Mouse (Mus musculus): ENCODE results near the gene BC035044. TPM values are rescaled to one million over a fixed set of nuclear protein-coding genes. Genes with fewer than 3 reads are reported as not detected.
A peak's percentile ranks its signal among the peaks of the same experiment; 100 is the strongest.
"Not testable (repeated sequence)": the region's sequence is repeated elsewhere in the genome, so short reads cannot be mapped to it uniquely, and the experiment has no call there.

The BC035044 gene
- polyA plus RNA-seq, 1 experiment from 2014 or later: 5.3 TPM

GRCm38 (mm10) chr6:128895404-128896001 is 4.6 kb upstream of the BC035044 start:
- Histone ChIP-seq H3K9me3 (replicated peaks; ENCODE audit: control insufficient read depth, low read length) (no peaks in the 10 kb centered on the region), H3K4me3 (ENCODE audit: low read length) (no peak overlapping the region), H3K27ac (ENCODE audit: low read length) (no peak overlapping the region), H3K9ac (ENCODE audit: low read length) (no peak overlapping the region), H3K27me3 (ENCODE audit: control insufficient read depth, insufficient read depth, low read length) (no peaks in the 10 kb centered on the region), H3K36me3 (ENCODE audit: control insufficient read depth, insufficient read depth) (no peaks in the 10 kb centered on the region), H3K4me1 (ENCODE audit: control insufficient read depth, insufficient read depth, low read length) (no peaks in the 10 kb centered on the region), H3K4me2 (ENCODE audit: low read depth, low read length) (no peak overlapping the region)
- no peak for ATAC-seq (replicated peaks; ENCODE audit: extremely low read depth, insufficient read depth, low FRiP score)
- 73% methylated on average over 3 of the region's 3 CpGs for WGBS

GRCm38 (mm10) chr6:128888834-128889233 is 2.1 kb downstream of the BC035044 start:
- Histone ChIP-seq H3K4me3 (ENCODE audit: low read length) (peak overlapping the region; percentile 1; the same call in 1 of the 2 replicates), H3K9ac (ENCODE audit: low read length) (no peak overlapping the region), H3K9me3 (replicated peaks; ENCODE audit: control insufficient read depth, low read length) (no peaks in the 10 kb centered on the region; the same call in 1 of the 2 replicates), H3K27ac (ENCODE audit: low read length) (no peak overlapping the region), H3K27me3 (ENCODE audit: control insufficient read depth, insufficient read depth, low read length) (no peaks in the 10 kb centered on the region), H3K4me2 (ENCODE audit: low read depth, low read length) (no peak overlapping the region), H3K4me1 (ENCODE audit: control insufficient read depth, insufficient read depth, low read length) (no peaks in the 10 kb centered on the region), H3K36me3 (ENCODE audit: control insufficient read depth, insufficient read depth) (no peaks in the 10 kb centered on the region)
- WGBS: 62% methylated on average over 5 of the region's 5 CpGs
- ATAC-seq (replicated peaks; ENCODE audit: extremely low read depth, insufficient read depth, low FRiP score): peak; percentile 38; the same call in 1 of the 2 replicates

GRCm38 (mm10) chr6:128887091-128887790 is 3.7 kb downstream of the BC035044 start, which contains the start of gene Clec2i:
Gene Clec2i, plus strand, starts transcription at chr6:128887588.
- not testable (repeated sequence) for H3K4me1 ChIP-seq (ENCODE audit: control insufficient read depth, insufficient read depth, low read length); H3K36me3 ChIP-seq (ENCODE audit: control insufficient read depth, insufficient read depth); H3K27ac ChIP-seq (ENCODE audit: low read length); ATAC-seq (replicated peaks; ENCODE audit: extremely low read depth, insufficient read depth, low FRiP score); H3K9me3 ChIP-seq (replicated peaks; ENCODE audit: control insufficient read depth, low read length); H3K9ac ChIP-seq (ENCODE audit: low read length); H3K27me3 ChIP-seq (ENCODE audit: control insufficient read depth, insufficient read depth, low read length)
- H3K4me3 ChIP-seq (ENCODE audit: low read length): peak within 1 kb of the TSS; percentile 1; the same call in 1 of the 2 replicates
- H3K4me2 ChIP-seq (ENCODE audit: low read depth, low read length): peak within 1 kb of the TSS; percentile 2; the same call in 1 of the 2 replicates
- 73% methylated on average over 6 of the region's 6 CpGs for WGBS

GRCm38 (mm10) chr6:128871910-128872610 is 18.9 kb downstream of the BC035044 start:
- peaks cover 4% of the 10 kb centered on the region; the same call in 1 of the 2 replicates for H3K9me3 ChIP-seq (replicated peaks; ENCODE audit: control insufficient read depth, low read length)
- ATAC-seq (replicated peaks; ENCODE audit: extremely low read depth, insufficient read depth, low FRiP score): no peak
- H3K36me3 ChIP-seq (ENCODE audit: control insufficient read depth, insufficient read depth): no peaks in the 10 kb centered on the region
- no peak overlapping the region for H3K9ac ChIP-seq (ENCODE audit: low read length)
- H3K4me2 ChIP-seq (ENCODE audit: low read depth, low read length): no peak overlapping the region
- H3K27ac ChIP-seq (ENCODE audit: low read length): no peak overlapping the region
- no peak overlapping the region for H3K4me3 ChIP-seq (ENCODE audit: low read length)
- no peaks in the 10 kb centered on the region for H3K4me1 ChIP-seq (ENCODE audit: control insufficient read depth, insufficient read depth, low read length)
- no peaks in the 10 kb centered on the region for H3K27me3 ChIP-seq (ENCODE audit: control insufficient read depth, insufficient read depth, low read length)
- WGBS: 72% methylated on average over 1 of the region's 1 CpGs

- H3K4me1 ChIP-seq (ENCODE audit: control insufficient read depth, insufficient read depth, low read length): no peaks in the 10 kb centered on the region
- H3K4me2 ChIP-seq (ENCODE audit: low read depth, low read length): no peak overlapping the region
- 28% methylated on average over 3 of the region's 3 CpGs for WGBS
- H3K27me3 ChIP-seq (ENCODE audit: control insufficient read depth, insufficient read depth, low read length): no peaks in the 10 kb centered on the region
- H3K36me3 ChIP-seq (ENCODE audit: control insufficient read depth, insufficient read depth): no peaks in the 10 kb centered on the region
- H3K9me3 ChIP-seq (replicated peaks; ENCODE audit: control insufficient read depth, low read length): no peaks in the 10 kb centered on the region
- no peak for ATAC-seq (replicated peaks; ENCODE audit: extremely low read depth, insufficient read depth, low FRiP score)
- no peak overlapping the region for H3K27ac ChIP-seq (ENCODE audit: low read length)
- H3K9ac ChIP-seq (ENCODE audit: low read length): no peak overlapping the region
- H3K4me3 ChIP-seq (ENCODE audit: low read length): no peak overlapping the region
Observed at GRCm38 (mm10) chr6:128868861-128869260, 22.1 kb downstream of the BC035044 start.

GRCm38 (mm10) chr6:128857976-128858375 is 33.0 kb downstream of the BC035044 start:
- 64% methylated on average over 2 of the region's 2 CpGs for WGBS
- Histone ChIP-seq H3K9me3 (replicated peaks; ENCODE audit: control insufficient read depth, low read length) (no peaks in the 10 kb centered on the region), H3K27ac (ENCODE audit: low read length) (no peak overlapping the region), H3K4me3 (ENCODE audit: low read length) (no peak overlapping the region), H3K4me2 (ENCODE audit: low read depth, low read length) (no peak overlapping the region), H3K27me3 (ENCODE audit: control insufficient read depth, insufficient read depth, low read length) (no peaks in the 10 kb centered on the region; the same call in 1 of the 2 replicates), H3K4me1 (ENCODE audit: control insufficient read depth, insufficient read depth, low read length) (peaks cover 3% of the 10 kb centered on the region; the same call in 1 of the 2 replicates), H3K36me3 (ENCODE audit: control insufficient read depth, insufficient read depth) (no peaks in the 10 kb centered on the region), H3K9ac (ENCODE audit: low read length) (no peak overlapping the region)
- ATAC-seq (replicated peaks; ENCODE audit: extremely low read depth, insufficient read depth, low FRiP score): no peak

- peak; percentile 89 for ATAC-seq (replicated peaks; ENCODE audit: extremely low read depth, insufficient read depth, low FRiP score)
- WGBS: 29% methylated on average over 5 of the region's 5 CpGs
- no peaks in the 10 kb centered on the region; the same call in 1 of the 2 replicates for H3K27me3 ChIP-seq (ENCODE audit: control insufficient read depth, insufficient read depth, low read length)
- no peak overlapping the region for H3K4me3 ChIP-seq (ENCODE audit: low read length)
- no peak overlapping the region for H3K9ac ChIP-seq (ENCODE audit: low read length)
- no peak overlapping the region for H3K4me2 ChIP-seq (ENCODE audit: low read depth, low read length)
- H3K27ac ChIP-seq (ENCODE audit: low read length): peak overlapping the region; percentile 48; the same call in 1 of the 2 replicates
- no peaks in the 10 kb centered on the region for H3K36me3 ChIP-seq (ENCODE audit: control insufficient read depth, insufficient read depth)
- H3K9me3 ChIP-seq (replicated peaks; ENCODE audit: control insufficient read depth, low read length): no peaks in the 10 kb centered on the region
- H3K4me1 ChIP-seq (ENCODE audit: control insufficient read depth, insufficient read depth, low read length): peaks cover 3% of the 10 kb centered on the region; the same call in 1 of the 2 replicates
Observed at GRCm38 (mm10) chr6:128856250-128856649, 34.7 kb downstream of the BC035044 start.

GRCm38 (mm10) chr6:128855477-128855876 is 35.4 kb downstream of the BC035044 start:
- ATAC-seq (replicated peaks; ENCODE audit: extremely low read depth, insufficient read depth, low FRiP score): no peak
- Histone ChIP-seq H3K36me3 (ENCODE audit: control insufficient read depth, insufficient read depth) (no peaks in the 10 kb centered on the region), H3K4me2 (ENCODE audit: low read depth, low read length) (no peak overlapping the region), H3K27me3 (ENCODE audit: control insufficient read depth, insufficient read depth, low read length) (no peaks in the 10 kb centered on the region; the same call in 1 of the 2 replicates), H3K4me1 (ENCODE audit: control insufficient read depth, insufficient read depth, low read length) (peaks cover 9% of the 10 kb centered on the region), H3K9ac (ENCODE audit: low read length) (no peak overlapping the region), H3K4me3 (ENCODE audit: low read length) (no peak overlapping the region), H3K9me3 (replicated peaks; ENCODE audit: control insufficient read depth, low read length) (no peaks in the 10 kb centered on the region), H3K27ac (ENCODE audit: low read length) (no peak overlapping the region)
- WGBS: 33% methylated on average over 1 of the region's 1 CpGs

Measured in heart, embryonic 16.5 days (tissue).